Mouse (Mus musculus) gastrocnemius, postnatal 14 days (tissue): Measurements from ENCODE around the gene Qtrt2. TPM values are rescaled to one million over a fixed set of nuclear protein-coding genes. Genes with fewer than 3 reads are reported as not detected.

ENCODE experiments used
- DNase-seq: peaks from one replicate; pipeline ENCODE4 v3.0.0; 2021; ENCODE audit warnings: mixed read lengths
- intact Hi-C: fragments of 180-260 bp; cut with DNase I; formaldehyde crosslinking; loops from one replicate; pipeline ENCODE4 v1.15.1; 2025; ENCODE audit warnings: low total_unique reads
- total RNA-seq, 2 experiments: library from RNA; stranded (reverse); gene quantifications; 2 replicates each; pipeline ENCODE4 v1.2.3; 2021

The Qtrt2 gene
- total RNA-seq, 2 experiments from 2014 or later: 7.4 to 9.5 TPM

DNA sequence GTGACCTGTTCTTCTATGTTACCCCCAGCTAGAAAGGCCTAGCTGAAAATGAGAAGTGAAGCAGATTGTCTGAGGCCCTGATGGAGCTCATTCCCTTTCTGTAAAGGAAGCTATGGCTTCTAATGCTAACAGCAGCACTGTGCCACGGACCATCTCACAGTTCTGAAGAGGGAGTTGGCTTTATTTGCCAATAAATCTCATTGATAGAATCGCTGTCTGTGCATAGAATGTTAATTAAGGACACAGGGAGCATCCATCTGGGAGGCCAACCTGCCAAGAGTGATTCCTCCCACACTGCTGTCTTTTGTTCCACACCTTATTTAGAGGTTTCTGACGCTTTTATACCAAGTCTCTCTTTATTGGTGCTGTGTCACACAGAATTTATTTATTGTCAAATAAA is 4.9 kb upstream of the Qtrt2 start:
- intact Hi-C loops: no loop called here
- no peak for DNase-seq

DNA sequence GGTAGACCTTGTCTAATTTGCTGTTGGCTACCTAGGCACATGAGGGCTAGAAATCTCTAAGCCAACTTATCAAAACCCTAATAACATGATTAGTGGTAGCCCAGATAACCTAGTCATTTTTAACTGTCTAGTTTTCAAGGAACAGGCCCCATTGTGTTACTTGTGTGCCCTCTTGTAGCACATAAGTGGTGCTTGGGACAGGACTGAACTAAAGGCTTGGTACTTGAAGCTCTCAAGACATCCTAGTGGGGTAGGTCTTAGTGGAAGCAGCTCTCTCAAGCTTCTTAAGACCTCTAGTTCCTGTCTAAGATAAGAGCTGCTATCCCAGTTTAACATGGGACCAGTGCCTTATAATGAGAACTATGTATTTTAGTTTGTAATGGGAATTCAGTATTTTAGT is 4.0 kb upstream of the Qtrt2 start:
- no peak for DNase-seq
- intact Hi-C loops: no loop called here

DNA sequence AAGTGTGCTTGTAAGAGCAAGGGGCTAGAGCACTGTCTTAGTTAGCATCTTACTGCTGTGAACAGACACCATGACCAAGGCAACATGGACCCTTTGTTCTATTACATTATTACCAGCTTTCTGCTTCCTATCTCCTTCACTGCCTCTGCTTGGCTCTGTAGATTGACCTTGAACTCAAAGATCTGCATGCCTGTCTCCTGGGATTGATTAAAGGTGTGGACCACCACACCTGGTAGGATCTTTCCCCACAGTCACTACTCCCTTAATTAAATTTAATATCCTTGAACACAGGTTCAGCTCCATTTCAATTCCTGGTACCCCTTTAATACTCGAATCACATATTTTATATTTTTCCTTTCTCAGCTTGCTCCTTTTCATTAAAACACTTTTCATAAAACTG is 763 bp downstream of the Qtrt2 start:
- no peak for DNase-seq
- intact Hi-C loops: no loop called here

DNA sequence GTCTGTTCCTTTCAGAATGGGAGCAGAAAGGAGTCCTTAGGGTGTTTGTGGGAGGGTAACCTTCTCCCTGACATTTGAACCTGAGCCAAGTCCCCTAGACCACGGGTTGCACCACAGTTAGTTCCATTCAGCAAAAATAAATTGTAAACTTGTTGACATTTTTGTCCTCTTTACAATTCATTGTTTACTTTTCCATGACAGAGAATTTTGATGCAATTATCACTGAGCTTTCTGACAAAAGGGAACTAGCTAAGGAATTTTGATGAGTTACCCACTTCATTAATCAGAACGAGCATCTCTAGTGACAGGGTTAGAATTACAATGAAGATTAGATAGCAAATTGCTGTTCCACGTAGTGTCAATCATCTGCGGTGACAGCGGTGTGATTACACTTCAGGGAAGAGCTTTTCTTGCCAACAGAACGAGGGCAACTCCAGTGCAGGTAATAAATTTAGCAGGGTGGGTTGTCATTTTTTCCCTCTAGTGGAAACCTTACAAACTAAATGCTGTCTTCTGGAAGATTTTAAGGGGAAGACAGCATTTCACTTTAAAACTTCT is 1.5 kb downstream of the Qtrt2 start:
- no peak for DNase-seq
- intact Hi-C loops: no loop called here

DNA sequence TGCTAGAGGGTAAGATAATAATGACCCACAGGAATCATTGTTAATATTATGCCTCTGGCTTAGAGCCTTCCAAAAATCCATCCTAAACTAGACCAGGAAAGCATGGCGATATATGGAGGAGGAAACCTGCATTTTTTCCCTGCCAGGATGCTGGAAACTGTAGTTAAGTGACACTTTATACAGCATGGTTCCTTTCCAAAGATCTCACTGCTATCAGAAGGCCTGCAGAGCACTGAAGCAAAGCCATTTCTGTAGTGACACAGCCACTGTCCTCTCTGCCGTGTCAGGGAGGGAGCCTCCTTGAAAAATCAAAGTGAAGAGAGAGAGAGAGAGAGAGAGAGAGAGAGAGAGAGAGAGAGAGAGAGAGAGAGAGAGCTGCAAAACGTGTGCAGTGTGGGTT is 4.0 kb downstream of the Qtrt2 start:
- intact Hi-C loops: no loop called here
- no peak for DNase-seq

- intact Hi-C loops: no loop called here
Measured at GRCm38 (mm10) chr16:43922024-43922423, 4.6 kb downstream of the Qtrt2 start.

GRCm38 (mm10) chr16:43918867-43919266 is 7.7 kb downstream of the Qtrt2 start:
- intact Hi-C loops: no loop called here

More at GRCm38 (mm10) chr16:43922024-43922423, 4.6 kb downstream of the Qtrt2 start:
- no peak for DNase-seq

DNA sequence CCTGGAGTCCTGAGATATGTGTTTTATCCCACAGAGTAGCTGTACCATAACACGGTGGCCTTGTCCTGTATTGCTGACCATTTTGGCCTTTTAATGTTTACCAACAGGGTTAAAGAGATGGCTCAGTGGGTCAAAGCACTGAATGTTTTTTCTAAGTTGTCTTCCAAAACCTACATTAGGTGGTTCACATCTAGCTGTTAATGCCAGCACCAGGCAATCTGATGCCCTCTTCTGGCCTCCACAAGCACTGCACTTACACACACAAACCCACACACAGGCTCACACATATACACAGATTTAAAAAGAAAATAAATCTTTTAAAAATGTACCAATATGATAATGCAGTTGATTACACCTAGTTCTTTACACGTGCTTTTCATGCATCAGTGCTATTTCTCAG is 17.7 kb downstream of the Qtrt2 start:
- intact Hi-C loops: no loop called here
- no peak for DNase-seq

More at GRCm38 (mm10) chr16:43918867-43919266, 7.7 kb downstream of the Qtrt2 start:
- no peak for DNase-seq

DNA sequence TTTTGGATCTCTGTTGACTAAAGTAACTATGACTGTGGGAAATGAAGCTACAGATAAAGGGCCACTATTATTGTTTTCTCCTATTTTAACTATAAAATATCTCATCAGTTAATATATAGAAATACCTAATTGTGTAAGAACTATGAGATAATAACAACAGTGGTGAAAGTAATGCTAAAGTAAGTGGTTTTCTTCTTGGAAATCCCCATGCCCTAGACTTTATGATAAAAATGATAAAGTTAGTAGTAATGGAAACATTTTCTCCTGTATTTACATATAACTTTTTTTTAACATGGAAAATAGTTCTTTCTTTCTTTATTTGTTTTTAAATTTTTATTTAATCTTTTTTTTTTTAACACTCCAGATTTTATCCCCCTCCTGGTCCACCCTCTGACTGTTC is 26.0 kb downstream of the Qtrt2 start:
- no peak for DNase-seq
- intact Hi-C loops: no loop called here

DNA sequence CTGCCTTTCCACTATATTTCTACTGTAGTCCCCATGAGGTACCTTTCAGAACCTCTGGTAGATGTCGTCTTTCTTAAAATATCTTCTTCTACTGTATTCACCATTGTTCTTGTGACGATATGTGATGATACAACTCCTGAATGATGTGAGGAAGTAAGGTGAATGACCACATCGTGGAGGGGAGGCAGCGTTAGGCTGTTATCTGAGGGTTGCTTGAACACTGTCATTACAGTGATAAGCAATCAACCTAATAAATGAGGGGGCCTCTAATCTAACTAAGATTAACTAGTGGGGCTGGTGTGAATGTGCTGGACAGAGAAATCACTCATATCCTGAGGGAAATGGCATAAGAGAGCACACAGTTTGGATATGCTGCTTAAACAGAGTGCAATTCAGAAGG is 26.5 kb downstream of the Qtrt2 start:
- no peak for DNase-seq
- intact Hi-C loops: no loop called here

GRCm38 (mm10) chr16:43894501-43894900 is 32.1 kb downstream of the Qtrt2 start:
- intact Hi-C loops: no loop called here
- DNase-seq: no peak

DNA sequence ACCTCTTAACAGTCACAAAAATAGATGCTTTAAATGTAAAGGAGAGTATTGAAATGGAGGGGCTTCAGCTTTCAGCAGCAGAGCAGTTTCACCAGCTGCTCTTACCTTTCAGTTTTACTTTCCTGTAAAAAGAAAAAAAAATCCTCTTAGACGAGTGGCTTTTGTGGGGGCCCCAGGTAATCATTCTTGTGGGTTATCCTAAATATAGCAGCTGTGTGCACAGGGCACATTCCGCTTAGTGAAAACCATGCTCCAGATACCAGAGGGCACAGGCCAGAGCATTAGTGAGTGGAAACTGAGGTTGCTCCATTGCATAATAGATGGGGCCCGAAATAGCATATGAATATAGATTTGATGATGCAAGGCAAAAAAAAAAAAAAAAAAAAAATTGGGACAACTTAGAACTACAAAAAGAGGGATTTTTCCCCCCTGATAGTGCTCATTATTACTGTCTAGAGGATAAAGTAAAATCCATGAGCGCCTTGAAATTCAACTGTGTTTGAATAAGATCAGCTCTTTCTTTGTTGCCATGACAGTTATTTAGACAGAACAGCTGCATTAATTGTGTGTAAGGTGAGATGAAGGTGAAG is 35.8 kb downstream of the Qtrt2 start:
- intact Hi-C loops: no loop called here
- no peak for DNase-seq

- intact Hi-C loops: no loop called here
- no peak for DNase-seq
Measured at GRCm38 (mm10) chr16:43890005-43890336, 36.6 kb downstream of the Qtrt2 start.

- intact Hi-C loops: no loop called here
- peak; percentile 99 for DNase-seq
Measured at GRCm38 (mm10) chr16:43889208-43890004, 37.2 kb downstream of the Qtrt2 start, which contains the start of gene Ccdc191. Ccdc191 (plus strand) TSS chr16:43889800.

- intact Hi-C loops: loop anchor here (5.0 kb wide), 1 partner anchor 175 kb away; no protein-coding TSS in a partner anchor
- DNase-seq: no peak
Measured at GRCm38 (mm10) chr16:43882329-43882728, 44.3 kb downstream of the Qtrt2 start.

- no peak for DNase-seq
- intact Hi-C loops: loop anchor here (5.0 kb wide), 1 partner anchor 176 kb away; no protein-coding TSS in a partner anchor
Measured at GRCm38 (mm10) chr16:43881636-43882035, 45.0 kb downstream of the Qtrt2 start.

DNA sequence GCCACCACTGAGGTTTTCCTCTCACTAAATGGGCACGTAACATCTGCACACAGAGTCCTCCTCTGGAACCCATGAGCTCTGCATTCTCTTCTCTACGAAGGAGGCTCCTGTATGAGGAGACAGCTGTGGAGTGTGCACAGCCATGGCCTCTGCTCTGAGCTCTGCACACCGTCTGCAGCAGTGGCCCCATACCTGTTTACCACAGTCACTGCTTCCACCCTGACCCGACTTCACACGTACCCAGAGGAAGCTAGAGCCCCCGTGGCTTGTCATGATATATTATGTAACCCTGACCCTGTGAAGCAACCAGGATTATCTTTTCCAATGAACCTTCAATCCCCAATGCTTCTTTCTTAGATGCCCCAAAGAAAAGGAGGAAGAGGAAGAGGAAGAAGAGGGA is 46.8 kb downstream of the Qtrt2 start:
- intact Hi-C loops: loop anchor here (5.0 kb wide), 1 partner anchor 178 kb away; no protein-coding TSS in a partner anchor
- no peak for DNase-seq

DNA sequence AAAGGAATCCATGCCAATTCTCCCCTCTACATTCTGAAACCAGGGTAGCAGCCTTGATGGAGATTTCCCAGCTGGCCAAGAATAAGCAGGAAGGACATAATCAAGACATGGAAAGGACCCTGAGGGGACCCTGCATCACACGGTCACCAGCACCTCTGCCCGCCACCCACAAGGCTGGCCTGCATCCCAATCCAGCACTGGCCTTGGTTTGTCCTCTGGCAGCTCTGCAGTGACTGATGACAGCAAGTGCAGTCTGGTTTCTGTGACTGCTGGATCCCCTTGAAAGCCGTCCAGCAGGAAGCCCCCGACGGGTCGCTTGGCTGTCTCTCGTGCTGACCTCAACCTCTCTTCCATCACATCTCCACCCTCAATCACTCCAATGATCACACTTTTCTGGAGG is 55.2 kb downstream of the Qtrt2 start:
- DNase-seq: peak; percentile 17
- intact Hi-C loops: no loop called here

DNA sequence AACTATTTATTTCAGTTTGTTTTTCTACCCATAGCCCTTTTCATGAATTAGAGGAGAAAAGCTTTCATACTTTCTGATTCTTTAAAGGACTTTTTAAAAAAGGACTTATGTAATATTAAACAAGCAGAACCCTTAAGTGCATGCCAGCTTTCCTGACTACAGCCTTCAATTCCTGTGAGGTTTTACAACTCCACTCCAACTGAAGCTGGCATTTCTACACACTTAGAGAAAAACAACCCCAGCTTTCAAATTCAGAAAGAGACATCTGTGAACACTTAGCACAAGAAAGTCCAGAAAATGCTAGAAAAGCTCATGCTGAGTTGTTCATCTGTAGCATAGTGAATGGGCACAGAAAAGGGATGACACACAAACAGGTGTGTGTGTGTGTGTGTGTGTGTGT is 56.8 kb downstream of the Qtrt2 start:
- intact Hi-C loops: no loop called here
- DNase-seq: no peak

DNA sequence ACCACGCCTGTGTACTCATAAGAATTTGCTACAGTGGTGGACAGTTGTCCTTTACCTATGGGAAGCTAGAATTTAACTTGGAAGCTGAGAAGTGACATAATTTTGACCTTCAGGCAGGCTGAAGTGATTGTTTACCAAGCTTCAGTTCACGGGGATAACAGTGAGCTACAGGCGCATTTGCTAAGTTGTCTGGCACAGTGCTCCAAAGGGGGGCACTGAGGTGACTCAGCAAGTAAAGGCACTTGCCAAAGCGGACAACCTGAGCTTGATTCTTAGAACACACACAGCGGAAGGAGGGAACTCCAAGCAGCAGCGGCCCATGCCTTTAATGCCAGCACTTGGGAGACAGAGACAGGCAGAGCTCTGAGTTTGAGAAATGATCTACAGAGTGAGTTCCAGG is 66.0 kb downstream of the Qtrt2 start:
- intact Hi-C loops: no loop called here
- no peak for DNase-seq

DNA sequence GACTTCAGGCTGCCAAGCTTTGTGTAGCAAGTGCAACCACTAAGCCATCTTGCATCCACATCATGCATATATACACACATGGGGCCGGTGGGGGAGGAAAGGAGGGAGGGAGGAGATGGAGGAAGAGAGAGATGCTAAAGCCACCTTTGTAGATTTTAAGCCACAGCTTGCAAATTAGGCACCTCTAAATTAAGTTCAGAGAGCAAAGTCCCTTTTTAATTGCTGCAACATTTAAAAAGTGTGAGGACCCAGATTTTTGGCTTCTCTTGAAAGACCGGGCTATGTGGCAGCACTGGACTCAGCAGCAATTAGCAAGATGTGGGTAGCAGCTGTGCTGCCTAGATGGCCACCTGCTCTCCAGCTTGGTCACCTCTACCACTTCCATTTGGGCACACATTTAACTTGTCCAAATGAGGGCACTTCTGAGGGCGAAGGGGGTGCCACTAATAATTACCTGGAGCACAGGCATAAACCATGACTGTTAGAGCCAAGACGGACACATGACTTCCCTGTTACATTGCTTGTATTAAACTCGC is 67.6 kb downstream of the Qtrt2 start:
- DNase-seq: no peak
- intact Hi-C loops: no loop called here
